Mouse (Mus musculus): ENCODE measurements around the gene Poldip2.

GRCm38 (mm10) chr11:78549491-78549987 lies 37.5 kb downstream of the Poldip2 start:
- TF ChIP-seq POLR2A (IDR thresholded peaks at IDR 0.05; ENCODE audit: control insufficient read depth, low read depth, low read length) (no peak), CTCF (IDR thresholded peaks at IDR 0.05; ENCODE audit: control insufficient read depth, insufficient read depth, insufficient replicate concordance, low read depth, low read length) (no peak)
